Mouse (Mus musculus): ENCODE results near the gene Smarcd3. TPM values are rescaled to one million over a fixed set of nuclear protein-coding genes. Genes with fewer than 3 reads are reported as not detected.

Gene Smarcd3
- under 1 TPM; 0.48 to 0.61 TPM for polyA plus RNA-seq (2017; shearing (Covaris generic))

DNA sequence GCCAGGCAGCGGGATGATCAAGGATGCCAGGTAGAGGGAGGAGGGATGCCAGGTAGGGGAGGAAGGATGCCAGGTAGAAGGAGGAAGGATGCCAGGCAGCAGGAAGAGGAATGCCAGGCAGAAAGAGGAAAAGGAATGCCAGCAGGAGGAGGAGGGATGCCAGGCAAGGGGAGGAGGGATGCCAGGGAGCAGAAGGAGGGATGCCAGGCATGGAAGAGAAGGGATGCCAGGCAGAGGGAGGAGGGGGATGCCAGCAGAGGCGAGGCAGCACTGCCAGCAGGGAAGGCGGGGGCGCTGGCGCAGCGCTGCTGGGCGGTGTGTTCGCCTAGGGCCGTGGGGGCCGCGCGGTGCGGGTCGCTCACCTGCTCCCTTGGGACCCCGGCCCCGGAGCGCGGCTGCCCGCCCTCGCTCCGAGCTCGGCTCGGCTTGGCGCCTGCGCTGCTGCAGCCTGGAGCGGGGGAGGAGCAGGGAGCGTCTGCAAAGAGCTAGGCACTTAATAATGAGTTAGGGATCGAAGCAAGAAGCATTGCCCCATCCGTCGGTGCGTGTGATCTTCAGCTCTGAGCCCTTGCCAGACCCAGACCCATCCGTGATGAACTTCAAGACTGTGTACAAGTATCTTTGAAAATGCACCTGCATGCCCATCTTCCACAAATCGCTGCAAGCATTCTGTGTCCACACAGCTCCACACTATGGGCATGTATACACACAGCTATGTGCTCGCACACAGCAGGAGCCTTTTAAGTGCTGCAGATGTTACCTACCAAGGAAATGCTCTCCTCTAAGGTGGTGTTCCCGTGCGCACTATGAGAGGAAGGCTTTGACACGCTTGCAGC lies at the start of gene Smarcd3:
Smarcd3 (minus strand) TSS at position 426 of the 836 bp plus-strand sequence.
- peak; percentile 49 for ATAC-seq

DNA sequence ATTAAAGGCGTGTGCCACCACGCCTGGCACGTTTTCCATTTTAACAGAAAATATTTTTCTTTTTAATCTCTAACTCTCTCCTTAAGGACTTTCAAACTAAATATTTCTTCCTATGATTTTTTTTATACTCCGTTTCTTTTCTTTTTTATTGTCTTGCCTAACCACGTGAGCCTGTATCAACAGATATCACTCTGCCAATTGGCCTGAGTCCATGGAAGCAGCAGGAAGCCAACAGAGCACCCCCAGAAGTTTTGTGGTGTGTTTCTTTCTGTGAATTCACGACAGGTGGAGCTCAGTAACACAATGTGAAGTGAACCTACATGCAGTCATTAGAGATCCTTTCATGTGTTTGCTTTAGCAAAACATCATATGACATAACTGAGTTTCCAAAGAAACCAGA lies 37.2 kb upstream of the Smarcd3 start:
- ATAC-seq, result no peak

DNA sequence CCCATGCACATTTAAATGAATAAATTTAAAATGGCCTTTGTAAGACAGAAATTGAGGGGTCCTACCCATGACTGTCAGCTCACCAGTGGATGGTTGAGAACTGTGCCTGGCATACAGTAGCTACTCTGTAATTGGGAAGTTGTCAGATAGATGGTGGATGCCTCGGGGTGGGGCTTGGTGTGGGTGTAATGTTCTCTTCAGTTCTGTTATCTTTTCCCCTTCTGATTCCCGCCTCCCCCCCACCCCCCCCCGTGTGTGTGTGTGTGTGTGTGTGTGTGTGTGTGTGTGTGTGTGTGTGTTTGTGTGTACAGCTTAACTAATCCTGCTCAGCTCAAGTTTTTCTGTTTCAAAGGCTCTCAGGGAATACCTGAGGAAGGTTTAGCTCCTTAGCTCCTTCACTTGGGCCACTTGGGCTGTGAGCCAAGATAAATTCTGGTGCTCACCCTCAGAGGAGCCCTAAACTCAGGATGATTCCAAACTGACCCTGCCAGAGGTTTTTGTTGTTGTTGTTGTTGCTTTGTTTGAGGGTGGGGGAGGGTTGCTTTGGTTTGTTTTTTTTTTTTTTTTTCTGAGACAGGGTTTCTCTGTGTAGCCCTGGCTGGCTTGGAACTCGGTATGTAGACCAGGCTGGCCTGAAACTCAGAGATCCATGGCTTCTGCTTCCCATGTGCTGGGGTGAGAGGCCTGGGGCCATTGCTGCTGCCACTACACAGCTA lies 35.7 kb upstream of the Smarcd3 start:
- ATAC-seq, result no peak

DNA sequence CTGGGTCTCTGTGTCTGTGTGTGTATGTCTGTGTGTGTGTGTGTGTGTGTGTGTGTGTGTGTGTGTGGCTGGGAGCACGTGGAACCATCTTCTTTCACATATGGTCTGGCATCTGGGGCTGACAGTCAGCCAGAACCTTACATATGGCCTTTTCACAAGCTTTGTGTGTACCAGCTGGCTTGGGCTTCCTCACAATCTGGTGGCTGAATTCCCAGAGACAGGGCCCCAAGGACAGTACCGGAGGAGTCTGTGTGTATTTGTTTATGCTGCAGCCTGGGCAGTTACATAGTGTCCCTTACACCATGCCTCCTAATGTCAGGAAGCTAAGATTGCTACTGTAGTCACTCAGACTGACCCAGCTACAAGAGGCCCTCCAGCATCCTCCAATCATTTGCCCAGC lies 32.9 kb upstream of the Smarcd3 start:
- ATAC-seq, result no peak

DNA sequence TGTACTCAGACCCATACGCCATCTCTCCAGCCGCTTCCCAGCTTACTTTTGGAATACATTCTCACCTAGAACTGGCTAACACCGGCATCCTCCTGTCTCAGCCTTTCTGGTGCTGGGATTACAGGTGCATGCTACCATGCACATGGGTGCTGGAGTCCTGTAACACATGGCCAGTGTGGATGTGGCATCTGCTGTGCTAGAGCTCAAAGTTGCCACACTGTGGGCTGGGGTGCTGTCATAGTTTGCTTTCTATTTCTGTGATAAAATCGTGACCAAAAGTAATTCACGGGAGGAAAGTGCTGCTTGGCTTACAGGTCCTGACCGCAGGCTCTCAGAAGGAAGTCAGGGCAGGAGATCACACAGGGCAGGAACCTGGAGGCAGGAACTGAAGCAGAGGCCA lies 30.3 kb upstream of the Smarcd3 start:
- ATAC-seq, result no peak

DNA sequence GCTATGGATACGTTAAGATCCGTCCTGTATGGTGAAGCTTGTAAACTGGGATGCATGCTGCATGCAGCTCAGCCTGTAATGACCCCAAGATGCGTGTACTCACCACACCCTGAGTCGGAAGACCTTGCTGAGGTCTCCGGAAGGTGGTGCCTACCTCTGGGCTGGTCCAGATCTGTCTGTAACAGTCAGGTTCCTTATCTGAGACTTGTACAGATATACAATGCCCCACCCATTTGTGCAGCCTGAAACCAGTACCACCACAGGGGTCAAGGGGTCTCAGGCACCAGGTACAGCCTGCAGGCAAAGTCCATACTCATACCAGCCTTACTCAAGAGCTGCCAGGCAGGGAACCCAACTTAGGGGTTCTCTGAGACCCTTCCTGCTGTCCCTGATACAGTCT lies 28.6 kb upstream of the Smarcd3 start:
- no peak for ATAC-seq

DNA sequence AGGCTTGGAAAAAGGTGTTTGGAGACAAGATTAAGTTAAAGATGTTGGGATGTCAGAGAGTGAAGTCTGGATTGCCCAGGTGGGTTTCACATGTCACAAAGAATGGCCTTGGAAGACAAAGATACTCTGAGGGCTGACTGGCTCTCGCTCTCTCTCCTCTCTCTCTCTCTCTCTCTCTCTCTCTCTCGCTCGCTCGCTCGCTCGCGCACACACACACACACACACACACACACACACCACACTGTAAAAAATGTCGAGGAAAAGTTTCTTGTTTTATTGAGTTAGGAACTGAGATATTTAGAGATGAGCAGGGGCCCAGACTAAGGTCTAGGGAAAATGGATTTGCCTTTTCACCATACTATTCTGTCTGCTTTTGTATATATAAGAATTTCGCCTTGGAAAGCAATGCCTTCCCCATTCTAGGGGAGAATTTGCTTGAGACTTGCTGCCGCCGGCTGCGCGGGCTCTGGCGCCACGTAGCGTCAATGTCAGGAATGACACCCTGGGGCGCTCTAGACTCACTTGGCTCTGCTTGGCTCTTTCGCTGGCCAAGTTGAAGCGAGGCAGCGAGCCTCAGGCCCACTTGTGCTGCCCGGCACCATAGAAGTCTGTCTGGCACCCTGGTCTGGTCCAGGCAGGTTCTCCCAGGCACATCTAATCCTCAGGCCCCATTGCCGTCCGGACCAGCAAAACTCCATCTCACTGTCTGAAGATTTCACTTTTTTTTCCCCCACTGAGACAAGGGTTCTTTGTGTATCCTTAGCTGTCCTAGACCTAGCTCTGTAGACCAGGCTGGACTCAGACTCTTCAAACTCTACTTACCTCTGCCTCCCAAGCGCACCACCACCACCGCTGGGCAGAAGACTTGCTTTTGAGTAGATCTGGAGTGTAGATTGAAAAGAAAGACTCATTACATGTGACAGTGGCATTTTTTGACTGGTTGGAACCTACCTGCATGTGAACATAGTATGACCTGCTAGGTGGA lies 27.8 kb upstream of the Smarcd3 start:
- ATAC-seq, result peak; percentile 74

DNA sequence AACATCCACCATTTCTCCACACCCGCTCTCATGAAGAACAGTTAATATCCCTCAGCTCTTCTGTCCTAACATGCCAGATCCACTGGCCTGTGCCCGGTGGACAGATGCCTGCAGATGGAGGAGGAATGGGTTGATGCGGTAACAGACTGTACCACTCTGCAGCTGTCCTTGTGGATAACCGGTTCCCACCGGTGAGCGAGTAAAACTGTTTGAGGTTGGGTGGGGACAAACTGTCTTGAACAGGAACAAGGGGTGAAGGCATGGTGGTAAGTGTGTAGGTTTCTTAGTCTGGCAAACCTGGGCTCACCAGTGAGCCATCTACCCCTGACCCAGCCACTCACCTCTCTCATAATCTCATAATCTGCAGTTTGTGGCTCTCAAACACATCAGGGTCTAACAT lies 27.1 kb upstream of the Smarcd3 start:
- ATAC-seq, result no peak

DNA sequence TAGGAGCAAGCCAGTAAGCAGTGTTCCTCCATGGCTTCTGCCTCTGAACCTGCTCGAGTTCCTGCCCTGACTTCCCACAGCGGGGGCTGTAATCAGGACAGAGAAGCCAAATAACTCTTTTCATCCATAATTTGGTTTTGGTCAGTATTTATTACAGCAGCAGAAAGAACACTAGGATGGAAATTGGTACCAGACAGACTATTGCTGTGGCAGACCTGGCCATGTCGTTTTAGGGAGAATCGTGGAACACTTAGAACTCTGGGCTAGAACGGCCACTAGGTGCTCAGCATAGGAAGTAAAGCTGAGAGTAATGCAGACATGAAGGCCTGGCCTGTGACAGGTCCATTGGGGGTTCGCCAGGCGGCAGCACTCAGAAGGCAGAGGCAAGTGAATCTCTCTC lies 25.5 kb upstream of the Smarcd3 start:
- ATAC-seq, result no peak

DNA sequence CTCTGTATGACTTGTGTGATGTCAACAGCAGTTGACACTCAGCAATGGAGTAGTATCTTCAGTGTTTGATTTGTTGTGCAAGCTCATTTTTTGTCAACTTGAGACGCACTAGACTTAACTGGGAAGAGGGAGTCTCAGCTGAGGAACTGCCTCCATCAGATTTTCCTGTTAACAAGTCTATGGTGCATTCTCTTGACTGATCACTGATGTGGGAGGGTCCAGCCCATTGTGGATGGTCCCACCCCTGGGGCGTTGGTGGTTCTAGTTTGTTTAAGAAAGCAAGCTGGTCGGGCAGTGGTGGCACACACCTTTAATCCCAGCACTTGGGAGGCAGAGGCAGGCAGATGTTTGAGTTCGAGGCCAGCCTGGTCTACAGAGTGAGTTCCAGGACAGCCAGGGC lies 25.0 kb upstream of the Smarcd3 start:
- no peak for ATAC-seq

DNA sequence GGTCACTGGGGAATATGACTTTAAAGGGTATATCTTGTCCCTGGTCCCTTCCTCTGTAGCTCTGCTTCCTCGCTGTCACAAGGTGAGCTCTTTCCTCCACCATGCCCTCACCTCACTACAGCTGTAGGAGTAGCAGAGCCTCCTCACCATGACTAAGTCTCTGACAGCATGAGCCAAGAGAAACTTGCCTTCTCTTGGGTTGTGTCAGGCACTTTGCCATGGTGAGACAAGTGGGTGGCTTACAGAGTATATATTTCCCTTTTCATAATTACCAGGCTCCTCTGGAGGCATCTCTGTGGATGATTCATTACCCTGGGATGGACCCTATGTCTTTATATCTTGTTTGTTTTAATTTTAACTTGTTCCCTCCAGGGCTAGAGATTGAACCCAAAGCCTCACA lies 21.2 kb upstream of the Smarcd3 start:
- ATAC-seq, result no peak

DNA sequence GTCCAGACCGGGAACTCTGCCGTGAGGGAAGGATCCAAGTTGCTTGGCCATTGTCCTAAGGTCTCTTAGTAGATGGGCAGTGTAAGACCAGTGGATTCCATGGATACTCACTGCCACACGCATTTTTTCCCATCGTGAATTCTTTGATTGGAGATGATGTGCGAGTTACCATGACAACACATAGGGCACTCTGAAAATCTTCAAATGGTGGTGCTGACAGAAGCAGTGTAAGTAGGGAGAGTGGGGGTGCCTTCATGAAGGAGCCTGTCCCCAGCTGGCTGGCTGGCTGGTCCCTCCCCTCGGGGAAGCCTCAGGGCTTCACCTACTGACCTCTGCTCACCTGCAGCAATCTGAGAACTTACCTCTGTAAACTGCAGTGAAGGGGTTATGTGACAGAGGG lies 14.9 kb upstream of the Smarcd3 start:
- no peak for ATAC-seq

DNA sequence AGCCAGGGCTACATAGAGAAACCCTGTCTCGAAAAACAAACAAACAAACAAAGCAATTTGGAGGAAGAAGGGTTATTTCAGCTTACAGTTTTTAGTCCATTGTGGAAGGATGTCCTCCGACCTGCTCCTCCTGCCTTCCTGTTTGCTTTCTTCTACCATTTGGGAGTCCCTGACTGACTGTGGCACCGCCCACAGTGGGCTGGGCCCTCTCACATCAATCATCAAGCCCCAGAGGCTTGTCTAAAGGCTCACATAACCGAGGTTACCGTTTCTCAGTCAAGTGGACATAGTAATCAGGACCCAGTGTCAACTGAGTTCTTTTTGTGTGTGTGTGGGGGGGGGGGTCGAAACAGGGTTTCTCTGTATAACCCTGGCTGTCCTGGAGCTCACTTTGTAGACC lies 13.9 kb upstream of the Smarcd3 start:
- ATAC-seq, result no peak

DNA sequence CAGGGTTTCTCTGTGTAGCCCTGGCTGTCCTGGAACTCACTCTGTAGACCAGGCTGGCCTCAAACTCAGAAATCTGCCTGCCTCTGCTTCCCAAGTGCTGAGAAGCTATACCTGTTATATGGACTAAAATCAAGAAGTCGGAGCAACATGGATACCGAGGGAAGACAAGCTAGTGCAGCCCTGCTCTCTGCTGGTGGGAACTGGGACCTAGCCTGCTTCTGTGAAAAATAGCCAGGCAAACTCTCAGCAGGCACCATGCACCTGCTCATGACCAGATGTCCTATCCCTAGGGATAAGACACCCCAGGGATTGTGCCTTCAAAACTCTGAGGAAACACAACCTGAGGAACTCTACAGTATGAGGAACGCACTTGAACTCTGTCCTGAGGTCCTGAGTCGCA lies 12.8 kb upstream of the Smarcd3 start:
- ATAC-seq, result no peak

DNA sequence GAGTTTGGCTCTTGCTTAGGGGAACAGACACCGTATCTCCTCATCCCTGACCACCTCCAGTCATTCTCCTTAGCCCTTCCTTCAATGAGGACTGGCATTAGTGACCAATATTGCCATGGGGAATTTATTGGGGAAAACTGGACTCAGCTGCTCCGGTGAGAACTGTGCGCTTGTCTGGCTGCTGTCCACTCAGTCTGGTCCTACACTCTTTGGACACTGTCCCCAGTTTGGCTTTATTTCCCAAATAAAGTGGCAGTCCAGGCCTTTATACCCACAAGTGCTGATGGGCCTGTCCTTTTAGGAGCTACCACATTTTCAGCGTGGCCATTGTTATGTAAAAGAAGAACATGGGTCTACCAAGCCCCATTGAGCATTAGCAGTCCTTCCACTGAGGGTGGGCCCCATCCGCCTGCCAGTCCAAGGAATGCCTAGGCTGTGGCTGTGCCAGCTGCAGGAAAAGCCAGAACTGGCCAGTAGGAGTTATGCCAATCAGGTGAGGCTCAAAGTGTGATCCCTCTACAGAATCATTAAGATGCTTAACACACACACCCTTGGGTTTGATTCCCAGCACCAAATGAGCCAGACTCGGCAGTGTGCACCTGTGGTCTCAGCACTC lies 11.4 kb upstream of the Smarcd3 start:
- no peak for ATAC-seq

DNA sequence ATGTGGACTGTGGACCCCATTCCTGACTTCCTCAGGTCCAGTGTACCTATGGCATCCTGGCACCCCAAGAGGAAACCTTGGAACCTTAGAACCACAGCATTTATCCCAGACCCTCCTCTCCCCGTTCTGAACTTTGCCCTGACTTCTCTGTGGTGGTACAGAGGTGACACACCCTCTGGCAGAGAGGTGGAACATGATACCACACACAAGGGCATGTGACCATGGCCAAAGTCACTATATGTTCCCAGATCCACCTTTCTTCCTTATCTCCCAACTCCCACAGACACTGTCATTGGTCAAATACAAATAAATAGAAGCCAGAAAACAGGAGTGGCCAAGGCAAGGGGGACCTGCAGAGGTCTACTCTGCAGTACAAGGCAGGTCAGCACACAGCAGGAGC lies 10.9 kb upstream of the Smarcd3 start:
- ATAC-seq, result no peak

DNA sequence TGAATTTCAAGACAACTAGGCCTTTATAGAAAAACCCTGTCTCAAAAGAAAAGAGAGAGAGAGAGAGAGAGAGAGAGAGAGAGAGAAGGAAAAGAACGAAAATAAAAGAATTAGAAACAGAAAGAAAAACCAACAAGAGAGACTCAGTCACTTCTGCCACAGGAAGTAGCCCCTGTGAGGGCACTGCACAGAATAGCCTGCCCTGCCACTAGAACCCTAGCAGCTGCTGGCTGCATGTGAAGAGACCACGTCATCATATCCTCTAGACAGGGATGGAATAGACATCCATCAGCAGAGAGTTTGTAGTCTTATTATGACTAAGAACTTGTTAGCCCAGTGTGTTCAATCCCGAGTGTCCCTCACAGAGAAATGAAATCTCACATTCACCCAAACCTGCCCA lies 5.5 kb upstream of the Smarcd3 start:
- ATAC-seq, result peak; percentile 92

DNA sequence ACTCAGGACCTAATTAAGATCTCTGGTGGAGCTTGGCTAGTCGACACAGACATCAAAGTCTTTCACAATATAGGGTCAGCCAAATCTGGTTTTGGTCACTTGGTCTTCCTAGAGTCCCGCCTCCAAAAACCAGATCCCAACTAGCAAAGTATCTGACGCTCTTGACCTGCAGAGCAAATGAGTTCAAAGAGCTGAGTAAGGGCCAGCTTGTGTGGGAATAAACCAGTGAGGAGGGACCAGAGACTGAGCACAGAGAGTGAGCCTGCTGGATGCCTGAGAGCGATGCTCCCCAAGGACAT lies 560 bp upstream of the Smarcd3 start:
- no peak for ATAC-seq

DNA sequence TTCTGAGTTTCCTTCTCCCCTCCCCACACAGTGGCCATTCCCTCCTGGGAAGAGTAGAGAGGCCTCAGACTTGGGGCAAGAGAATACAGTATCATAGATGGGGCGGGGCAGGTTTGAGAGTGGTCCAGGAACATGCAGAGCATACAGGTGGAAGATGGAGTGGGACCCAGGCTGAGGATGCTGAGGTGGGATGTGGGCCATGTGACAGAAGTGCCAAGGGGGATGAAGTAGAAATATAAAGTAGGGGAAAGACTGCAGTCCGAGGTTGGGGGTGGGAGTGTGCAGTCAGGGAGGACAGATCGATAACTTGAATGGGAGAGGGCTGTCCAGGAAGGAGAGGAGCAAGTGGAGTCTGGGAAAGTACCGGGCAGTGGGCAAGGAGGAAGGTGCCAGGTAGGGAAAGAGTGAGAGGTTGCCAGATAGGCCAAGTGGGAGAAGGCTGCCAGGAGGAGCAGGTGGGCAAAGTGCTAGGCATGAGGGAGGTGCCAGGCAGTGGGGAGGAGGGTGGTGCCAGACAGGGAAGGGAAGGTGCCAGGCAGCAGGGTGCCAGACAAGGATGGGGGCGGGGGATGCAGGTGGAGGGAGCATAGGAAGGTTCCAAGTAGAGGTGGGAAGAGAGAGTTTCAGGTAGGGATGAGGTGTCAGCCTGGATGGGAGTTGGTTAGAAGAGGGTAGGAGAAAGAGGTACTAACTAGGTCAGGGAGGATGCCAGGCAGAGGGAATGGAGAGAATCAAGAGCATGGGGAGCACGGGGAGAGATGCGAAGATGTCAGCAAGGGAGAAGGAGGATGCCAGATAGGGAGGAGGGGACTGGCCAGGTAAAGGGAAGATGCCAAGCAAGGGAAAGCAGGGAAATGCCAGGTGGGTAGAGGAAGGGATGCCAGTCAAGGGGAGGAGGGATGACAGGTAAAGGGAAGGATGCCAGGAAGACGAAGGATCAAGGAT lies 898 bp downstream of the Smarcd3 start:
- ATAC-seq, result no peak

DNA sequence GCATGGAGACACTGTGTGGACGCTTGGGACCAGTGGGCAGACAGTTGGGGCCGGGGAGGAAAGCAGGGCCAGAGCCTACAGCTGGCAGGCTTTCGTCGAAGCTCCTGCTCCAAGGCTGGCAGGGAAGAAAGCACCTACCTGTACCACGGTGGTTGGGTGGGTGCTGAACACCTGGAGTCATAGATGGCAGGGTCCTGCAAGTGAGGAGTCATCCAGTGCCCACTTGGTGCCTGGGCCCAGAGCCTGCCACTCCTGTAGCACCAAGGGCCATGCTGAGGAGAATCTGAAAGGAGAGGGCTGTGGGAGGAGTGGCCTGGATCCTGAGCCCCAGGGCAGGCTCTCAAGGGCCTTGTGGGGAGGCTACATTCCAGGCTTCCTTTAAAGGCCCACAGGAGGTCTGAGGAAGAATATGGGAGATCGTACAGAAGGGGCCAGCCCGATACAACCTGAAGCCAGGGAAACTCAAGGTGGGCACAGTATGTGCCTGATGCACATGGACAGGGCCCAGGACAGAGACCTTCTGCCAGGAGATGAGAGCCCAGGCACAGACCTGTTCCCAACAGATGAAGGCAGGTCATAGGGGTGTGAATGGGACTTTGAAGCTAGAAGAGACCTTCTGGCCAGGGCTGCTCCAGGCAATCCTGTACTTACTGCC lies 1.7 kb downstream of the Smarcd3 start:
- no peak for ATAC-seq

DNA sequence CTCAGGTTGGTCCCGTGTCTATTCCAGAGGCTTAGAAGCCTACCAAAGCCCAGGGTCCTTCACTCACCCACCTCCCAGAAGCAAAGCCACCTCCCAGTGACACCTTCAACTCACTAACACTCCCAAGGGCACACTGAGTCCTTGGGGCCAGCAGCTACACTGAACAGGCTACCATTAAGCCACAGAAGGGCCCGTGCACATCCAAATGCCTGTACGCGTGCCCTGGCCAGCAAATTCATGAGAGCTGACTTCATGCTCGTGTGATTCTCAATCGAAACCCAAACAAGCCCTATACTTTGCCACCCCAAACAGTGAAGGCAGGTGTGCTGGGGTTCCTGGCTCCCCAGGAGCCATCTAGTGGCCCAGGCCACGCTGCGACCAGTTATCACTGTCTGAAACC lies 3.6 kb downstream of the Smarcd3 start:
- no peak for ATAC-seq
